Mouse (Mus musculus) spleen, postnatal 36 days (tissue): ENCODE data around the gene Notch2.
A peak's percentile ranks its signal among the peaks of the same experiment; 100 is the strongest.

ENCODE experiments used
- DNase-seq, 2 experiments: peaks; one replicate each; pipeline ENCODE4 v3.0.0; 2022; ENCODE audit warnings: low spot score in 2 of 2, mixed read lengths in 1 of 2

Gene Notch2

GRCm38 (mm10) chr3:98069161-98069560 lies 55.8 kb downstream of the Notch2 start:
- no peak for DNase-seq

- DNase-seq = no peak
These were observed 56.5 kb downstream of the Notch2 start for GRCm38 (mm10) chr3:98069856-98070255.

- no peak for DNase-seq
These were observed 59.2 kb downstream of the Notch2 start for GRCm38 (mm10) chr3:98072570-98072969.

GRCm38 (mm10) chr3:98073545-98073944 lies 60.2 kb downstream of the Notch2 start:
- DNase-seq = no peak

GRCm38 (mm10) chr3:98074622-98075231 lies 61.4 kb downstream of the Notch2 start:
- no peak for DNase-seq

- DNase-seq = no peak
These were observed 64.5 kb downstream of the Notch2 start for GRCm38 (mm10) chr3:98077866-98078265.

- no peak for DNase-seq
These were observed 65.5 kb downstream of the Notch2 start for GRCm38 (mm10) chr3:98078816-98079215.

- DNase-seq = no peak
These were observed 66.4 kb downstream of the Notch2 start for GRCm38 (mm10) chr3:98079601-98080215.

GRCm38 (mm10) chr3:98080630-98081029 lies 67.3 kb downstream of the Notch2 start:
- DNase-seq = no peak

- peak; percentile 14 to 55 for DNase-seq
These were observed 68.9 kb downstream of the Notch2 start for GRCm38 (mm10) chr3:98082188-98082587.

GRCm38 (mm10) chr3:98082972-98083371 lies 69.6 kb downstream of the Notch2 start:
- no peak for DNase-seq

- peak; percentile 19 to 25 for DNase-seq
These were observed 70.8 kb downstream of the Notch2 start for GRCm38 (mm10) chr3:98084061-98084655.

- no peak for DNase-seq
These were observed 71.5 kb downstream of the Notch2 start for GRCm38 (mm10) chr3:98084870-98085269.

GRCm38 (mm10) chr3:98085812-98086268 lies 72.5 kb downstream of the Notch2 start:
- DNase-seq = peak; percentile 38 to 52

GRCm38 (mm10) chr3:98086441-98086840 lies 73.1 kb downstream of the Notch2 start:
- DNase-seq = no peak

GRCm38 (mm10) chr3:98086860-98087259 lies 73.5 kb downstream of the Notch2 start:
- no peak for DNase-seq

GRCm38 (mm10) chr3:98087551-98087950 lies 74.2 kb downstream of the Notch2 start:
- no peak for DNase-seq

- no peak for DNase-seq
These were observed 76.4 kb downstream of the Notch2 start for GRCm38 (mm10) chr3:98089702-98090101.

GRCm38 (mm10) chr3:98090129-98090528 lies 76.8 kb downstream of the Notch2 start:
- no peak for DNase-seq

- no peak for DNase-seq
These were observed 79.5 kb downstream of the Notch2 start for GRCm38 (mm10) chr3:98092680-98093370.

GRCm38 (mm10) chr3:98093954-98094353 lies 80.6 kb downstream of the Notch2 start:
- no peak for DNase-seq
